Mouse (Mus musculus): ENCODE data around the gene Sumo3.

- TF ChIP-seq CTCF (IDR thresholded peaks at IDR 0.05; ENCODE audit: extremely low read depth, insufficient read depth, insufficient read length, insufficient replicate concordance) (peak; percentile 95), POLR2A (IDR thresholded peaks at IDR 0.05; ENCODE audit: low read depth, low read length) (no peak)
Measured at GRCm38 (mm10) chr10:77566651-77567050, 39.2 kb upstream of the Sumo3 start.

Measured in spleen, adult 2 months (tissue).